Mouse (Mus musculus) hindbrain, postnatal 0 days (tissue): ENCODE results near the gene Dab1. TPM values are rescaled to one million over a fixed set of nuclear protein-coding genes. Genes with fewer than 3 reads are reported as not detected.

Experiments
- ATAC-seq: fragments of 200-750 bp; cut with Nextera tagmentation; 2 replicates; pipeline ENCODE4 v1.8.0; 2017; ENCODE audit warnings: mild to moderate bottlenecking, moderate TSS enrichment, moderate library complexity
- DNase-seq: peaks from one replicate; pipeline ENCODE4 v3.0.0-alpha.2; 2015; ENCODE audit warnings: low spot score
- H3K27ac ChIP-seq: fragments of 300-500 bp; sonication (generic); 2 replicates; pipeline ENCODE4 v1.5.1; 2014; ENCODE audit warnings: mild to moderate bottlenecking
- H3K27me3 ChIP-seq: fragments of 300-500 bp; sonication (generic); 2 replicates; pipeline ENCODE4 v1.6.1; 2014; ENCODE audit warnings: low read length, mixed read lengths; ENCODE audit not compliant: insufficient read depth
- H3K36me3 ChIP-seq: fragments of 300-500 bp; sonication (generic); 2 replicates; pipeline ENCODE4 v1.6.1; 2014; ENCODE audit warnings: low read length, mixed read lengths; ENCODE audit not compliant: insufficient read depth
- H3K4me1 ChIP-seq: fragments of 300-500 bp; sonication (generic); 2 replicates; pipeline ENCODE4 v1.6.1; 2014; ENCODE audit warnings: antibody characterized with exemption, low read length, mixed read lengths; ENCODE audit not compliant: insufficient read depth
- H3K4me2 ChIP-seq: fragments of 300-500 bp; sonication (generic); 2 replicates; pipeline ENCODE4 v1.6.1; 2014; ENCODE audit warnings: low read depth, mild to moderate bottlenecking, low read length, moderate library complexity, mixed read lengths
- H3K4me3 ChIP-seq: fragments of 300-500 bp; sonication (generic); 2 replicates; pipeline ENCODE4 v1.5.1; 2014; ENCODE audit warnings: low read length
- H3K9ac ChIP-seq: fragments of 300-500 bp; sonication (generic); replicated peaks from 2 replicates; pipeline ENCODE4 v1.6.1; 2014; ENCODE audit warnings: mild to moderate bottlenecking, low read length, moderate library complexity, mixed read lengths
- H3K9me3 ChIP-seq: fragments of 300-500 bp; sonication (generic); 2 replicates; pipeline ENCODE4 v1.6.1; 2016; ENCODE audit warnings: low read length, mixed read lengths
- CTCF ChIP-seq: IDR thresholded peaks from 2 replicates; pipeline ENCODE4 v1.5.1; 2016; ENCODE audit warnings: antibody characterized with exemption, control low read depth, low read depth
- WGBS: fragments of 180-500 bp; shearing (Covaris S2); extraction: QIAGEN DNeasy Blood & Tissue Kit; methylation state at CpG from one replicate; pipeline ENCODE4 v1.1.7; 2014; 5-methylcytosine and 5-hydroxymethylcytosine counted together
- polyA plus RNA-seq: library from polyadenylated mRNA; unstranded; fragments of >200 nt; fragmentation: Nextera tagmentation; extraction: Ambion mirVana; gene quantifications from 2 replicates; pipeline ENCODE4 v1.2.1, GENCODE M21; 2015
- total RNA-seq: library from RNA; depleted of rRNA; stranded (reverse); fragments of >200 nt; gene quantifications from 2 replicates; pipeline ENCODE4 v1.2.3, GENCODE M21; 2014

The Dab1 gene
- total and polyA plus RNA-seq, 2 experiments from 2014 or later: 38.2 to 76.2 TPM

DNA sequence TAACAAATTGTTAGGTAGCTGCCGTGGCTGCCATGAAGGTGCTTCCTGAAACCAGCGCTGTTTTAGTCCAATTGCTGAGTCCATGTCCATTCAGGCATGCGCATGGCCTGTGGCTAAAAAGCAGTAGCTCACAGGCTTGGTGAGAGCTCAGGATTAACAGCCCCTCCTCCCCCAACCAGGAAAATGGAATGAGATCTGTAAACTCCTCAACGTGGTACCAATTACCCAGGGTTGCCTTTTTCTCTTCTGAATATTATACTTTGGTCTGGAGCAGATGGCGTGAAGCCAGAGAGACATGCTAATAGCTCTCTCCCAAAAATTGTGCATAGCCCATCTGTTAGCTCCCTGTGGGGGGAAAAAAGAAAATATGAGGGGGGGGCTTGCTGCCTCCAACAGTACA lies 1105.1 kb downstream of the Dab1 start:
- H3K4me1 ChIP-seq: peaks cover 14% of the 10 kb centered on the region; the same call in 1 of the 2 replicates
- H3K27ac ChIP-seq: no peak overlapping the region; the same call in 1 of the 2 replicates
- H3K4me3 ChIP-seq: no peak overlapping the region
- no peak overlapping the region for H3K9ac ChIP-seq
- no peak for ATAC-seq
- WGBS: 55% methylated on average over 5 of the region's 5 CpGs
- TF ChIP-seq CTCF: no peak
- H3K4me2 ChIP-seq: no peak overlapping the region
- H3K9me3 ChIP-seq: no peaks in the 10 kb centered on the region
- peak; percentile 39 for DNase-seq
- 0 out of 2 replicates have a peak, but pooled peaks cover 2% of the 10 kb centered on the region for H3K36me3 ChIP-seq
- H3K27me3 ChIP-seq: no peaks in the 10 kb centered on the region

- Histone ChIP-seq H3K4me3 (no peak overlapping the region), H3K36me3 (0 out of 2 replicates have a peak, but pooled peaks cover 2% of the 10 kb centered on the region), H3K9me3 (no peaks in the 10 kb centered on the region), H3K4me1 (peaks cover 10% of the 10 kb centered on the region; the same call in 1 of the 2 replicates), H3K9ac (no peak overlapping the region), H3K27me3 (no peaks in the 10 kb centered on the region), H3K27ac (no peak overlapping the region), H3K4me2 (no peak overlapping the region)
- peak; percentile 47 for DNase-seq
- peak; percentile 59 for TF ChIP-seq CTCF
- no peak for ATAC-seq
- 54% methylated on average over 3 of the region's 3 CpGs for WGBS
Measured at GRCm38 (mm10) chr4:104725673-104726072, 1106.5 kb downstream of the Dab1 start.

DNA sequence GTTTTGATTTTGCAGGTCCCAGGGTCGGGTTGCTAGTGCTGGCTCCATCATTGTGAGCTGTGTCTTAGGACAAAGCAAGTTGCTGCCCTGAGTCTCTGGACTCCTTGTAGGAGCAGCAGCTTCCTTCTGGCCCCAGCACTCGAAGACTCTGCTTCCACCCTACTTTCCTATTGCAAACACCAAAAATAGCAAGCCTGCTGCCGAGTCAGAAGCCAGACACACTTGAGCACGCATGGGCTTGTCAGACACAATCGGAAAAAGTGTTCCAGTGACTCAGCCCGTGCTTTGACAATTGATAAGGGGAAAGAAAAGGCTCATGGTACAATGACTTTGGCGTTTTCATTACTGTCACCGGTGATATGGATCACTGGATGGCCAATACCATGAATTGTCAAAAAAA lies 1110.0 kb downstream of the Dab1 start:
- no peak for TF ChIP-seq CTCF
- Histone ChIP-seq H3K4me2 (no peak overlapping the region), H3K9me3 (no peaks in the 10 kb centered on the region), H3K4me3 (no peak overlapping the region), H3K27ac (no peak overlapping the region), H3K9ac (no peak overlapping the region), H3K27me3 (no peaks in the 10 kb centered on the region), H3K36me3 (0 out of 2 replicates have a peak, but pooled peaks cover 2% of the 10 kb centered on the region), H3K4me1 (peaks cover 3% of the 10 kb centered on the region; the same call in 1 of the 2 replicates)
- DNase-seq (no peak), ATAC-seq (no peak)
- WGBS: 74% methylated on average over 8 of the region's 8 CpGs

DNA sequence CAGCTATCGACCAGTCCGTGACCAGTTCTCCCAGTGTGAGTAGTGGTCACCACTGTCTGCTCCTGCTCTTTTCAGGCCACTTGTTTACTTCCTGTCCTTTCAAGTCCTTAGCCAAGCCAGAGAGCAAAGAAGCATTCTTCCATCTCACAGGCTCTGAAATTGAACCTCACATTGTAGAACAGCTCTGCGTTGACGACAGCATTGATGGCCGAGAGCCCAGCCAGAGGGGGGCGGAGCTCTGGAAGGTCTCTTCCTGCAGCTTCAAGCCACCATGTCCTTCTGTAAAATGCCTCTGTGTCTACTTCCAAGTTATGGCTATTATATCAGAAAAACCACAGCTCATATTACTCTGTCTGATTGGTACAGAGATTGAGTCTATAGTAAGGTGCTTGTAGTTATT lies 1127.3 kb downstream of the Dab1 start:
- H3K4me3 ChIP-seq: no peak overlapping the region
- ATAC-seq: peak; percentile 29; the same call in 1 of the 2 replicates
- no peak for TF ChIP-seq CTCF
- H3K4me1 ChIP-seq: no peaks in the 10 kb centered on the region
- no peaks in the 10 kb centered on the region for H3K9me3 ChIP-seq
- no peaks in the 10 kb centered on the region for H3K36me3 ChIP-seq
- no peak for DNase-seq
- no peak overlapping the region for H3K4me2 ChIP-seq
- H3K27ac ChIP-seq: no peak overlapping the region; the same call in 1 of the 2 replicates
- H3K9ac ChIP-seq: no peak overlapping the region
- WGBS: 57% methylated on average over 6 of the region's 6 CpGs
- no peaks in the 10 kb centered on the region for H3K27me3 ChIP-seq

DNA sequence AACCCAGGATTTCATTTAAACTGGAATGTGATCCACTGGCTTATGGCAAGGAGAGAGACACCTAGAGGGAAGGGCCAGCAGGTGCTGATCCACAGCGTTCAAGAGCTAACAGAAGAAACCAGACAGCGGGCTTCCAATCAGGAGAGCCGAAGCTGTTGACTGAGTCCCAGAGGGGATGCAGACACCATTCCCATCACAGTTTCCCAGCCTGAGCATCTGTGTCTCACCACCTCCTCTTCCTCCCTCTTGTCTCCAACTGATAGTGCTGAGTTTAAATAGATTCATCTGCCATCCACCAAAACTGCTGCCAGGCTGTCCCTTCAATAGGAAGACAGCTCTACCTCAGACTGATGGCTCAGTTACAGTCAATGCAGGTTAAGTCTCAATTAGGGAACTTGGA lies 1134.9 kb downstream of the Dab1 start:
- no peak overlapping the region for H3K9ac ChIP-seq
- H3K4me1 ChIP-seq: no peaks in the 10 kb centered on the region
- no peak for ATAC-seq
- no peak for DNase-seq
- H3K27ac ChIP-seq: no peak overlapping the region
- H3K4me3 ChIP-seq: no peak overlapping the region
- H3K4me2 ChIP-seq: no peak overlapping the region
- no peak for TF ChIP-seq CTCF
- H3K9me3 ChIP-seq: no peaks in the 10 kb centered on the region
- no peaks in the 10 kb centered on the region for H3K27me3 ChIP-seq
- WGBS: 71% methylated on average over 3 of the region's 3 CpGs
- no peaks in the 10 kb centered on the region for H3K36me3 ChIP-seq

- H3K4me1 ChIP-seq: no peaks in the 10 kb centered on the region
- ATAC-seq (peak; percentile 82), DNase-seq (peak; percentile 53)
- H3K27me3 ChIP-seq: no peaks in the 10 kb centered on the region
- peak; percentile 48 for TF ChIP-seq CTCF
- no peak overlapping the region for H3K9ac ChIP-seq
- H3K9me3 ChIP-seq: no peaks in the 10 kb centered on the region
- no peaks in the 10 kb centered on the region for H3K36me3 ChIP-seq
- H3K4me3 ChIP-seq: no peak overlapping the region
- H3K4me2 ChIP-seq: no peak overlapping the region
- H3K27ac ChIP-seq: peak overlapping the region; percentile 37; the same call in 1 of the 2 replicates
- WGBS: 36% methylated on average over 13 of the region's 13 CpGs
Measured at GRCm38 (mm10) chr4:104760878-104761624, 1141.9 kb downstream of the Dab1 start.

DNA sequence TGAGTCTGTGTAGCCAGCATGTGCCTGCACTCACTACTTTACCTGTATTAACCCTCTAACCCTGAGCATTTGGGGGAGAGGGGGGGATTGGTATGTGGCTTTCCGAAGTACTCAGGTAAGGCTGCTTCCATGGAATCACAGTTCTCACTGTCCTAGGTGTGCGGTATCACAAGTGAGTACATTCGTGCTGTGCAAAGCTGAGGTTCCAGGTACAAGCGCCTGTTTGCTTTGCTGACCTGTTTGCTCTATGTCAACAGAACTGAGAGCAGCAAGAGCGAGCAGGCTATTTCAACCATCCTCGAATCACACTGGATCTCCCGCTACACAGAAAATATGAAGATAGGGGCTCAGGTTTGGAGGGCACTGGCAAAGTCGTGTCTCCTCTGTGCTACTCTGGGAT lies 1146.9 kb downstream of the Dab1 start, which contains the start of gene C8b:
Gene C8b (plus strand): TSS at position 253 of the 400 bp plus-strand sequence.
- no peak within 1 kb of the TSS for H3K27ac ChIP-seq
- H3K9me3 ChIP-seq: no peaks in the 10 kb centered on the region
- no peak for DNase-seq
- no peak for TF ChIP-seq CTCF
- 93% methylated on average over 8 of the region's 8 CpGs for WGBS
- H3K36me3 ChIP-seq: no peaks in the 10 kb centered on the region
- H3K4me2 ChIP-seq: no peak within 1 kb of the TSS
- H3K4me1 ChIP-seq: no peaks in the 10 kb centered on the region
- H3K9ac ChIP-seq: no peak within 1 kb of the TSS
- H3K27me3 ChIP-seq: no peaks in the 10 kb centered on the region
- H3K4me3 ChIP-seq: no peak within 1 kb of the TSS
- no peak for ATAC-seq
